Mouse (Mus musculus) forebrain, embryonic 15.5 days (tissue): ENCODE measurements around the gene Ost4. TPM values are rescaled to one million over a fixed set of nuclear protein-coding genes. Genes with fewer than 3 reads are reported as not detected.

Experiments
- ATAC-seq: fragments of 200-750 bp; cut with Nextera tagmentation; replicated peaks from 2 replicates; pipeline ENCODE4 v1.8.0; 2017; ENCODE audit warnings: mild to moderate bottlenecking, moderate TSS enrichment, moderate library complexity
- H3K27ac ChIP-seq: fragments of 300-500 bp; sonication (generic); replicated peaks from 2 replicates; pipeline ENCODE4 v1.5.1; 2015; ENCODE audit warnings: mild to moderate bottlenecking, inconsistent platforms
- H3K27me3 ChIP-seq: fragments of 300-500 bp; sonication (generic); 2 replicates; pipeline ENCODE4 v1.6.1; 2015; ENCODE audit warnings: inconsistent platforms
- H3K36me3 ChIP-seq: fragments of 300-500 bp; sonication (generic); 2 replicates; pipeline ENCODE4 v1.6.1; 2015; ENCODE audit warnings: mild to moderate bottlenecking, inconsistent platforms
- H3K4me1 ChIP-seq: fragments of 300-500 bp; sonication (generic); 2 replicates; pipeline ENCODE4 v1.6.1; 2015; ENCODE audit warnings: inconsistent platforms
- H3K4me2 ChIP-seq: fragments of 300-500 bp; sonication (generic); replicated peaks from 2 replicates; pipeline ENCODE4 v1.6.1; 2015; ENCODE audit warnings: mild to moderate bottlenecking, inconsistent platforms
- H3K4me3 ChIP-seq: fragments of 300-500 bp; sonication (generic); 2 replicates; pipeline ENCODE4 v1.5.1; 2015; ENCODE audit warnings: mild to moderate bottlenecking, inconsistent platforms
- H3K9ac ChIP-seq: fragments of 300-500 bp; sonication (generic); replicated peaks from 2 replicates; pipeline ENCODE4 v1.6.1; 2015; ENCODE audit warnings: mild to moderate bottlenecking, inconsistent platforms
- H3K9me3 ChIP-seq: fragments of 300-500 bp; sonication (generic); 2 replicates; pipeline ENCODE4 v1.6.1; 2016; ENCODE audit warnings: inconsistent platforms
- WGBS: fragments of 180-500 bp; shearing (Covaris S2); methylation state at CpG from one replicate; pipeline ENCODE4 v1.1.7; 2015; ENCODE audit warnings: mixed read lengths; 5-methylcytosine and 5-hydroxymethylcytosine counted together
- polyA plus RNA-seq: library from polyadenylated mRNA; unstranded; fragments of >200 nt; fragmentation: Nextera tagmentation; extraction: Ambion mirVana; gene quantifications from 2 replicates; pipeline ENCODE4 v1.2.1, GENCODE M21; 2015

Ost4 gene
- polyA plus RNA-seq, 1 experiment from 2014 or later: 243 TPM

DNA sequence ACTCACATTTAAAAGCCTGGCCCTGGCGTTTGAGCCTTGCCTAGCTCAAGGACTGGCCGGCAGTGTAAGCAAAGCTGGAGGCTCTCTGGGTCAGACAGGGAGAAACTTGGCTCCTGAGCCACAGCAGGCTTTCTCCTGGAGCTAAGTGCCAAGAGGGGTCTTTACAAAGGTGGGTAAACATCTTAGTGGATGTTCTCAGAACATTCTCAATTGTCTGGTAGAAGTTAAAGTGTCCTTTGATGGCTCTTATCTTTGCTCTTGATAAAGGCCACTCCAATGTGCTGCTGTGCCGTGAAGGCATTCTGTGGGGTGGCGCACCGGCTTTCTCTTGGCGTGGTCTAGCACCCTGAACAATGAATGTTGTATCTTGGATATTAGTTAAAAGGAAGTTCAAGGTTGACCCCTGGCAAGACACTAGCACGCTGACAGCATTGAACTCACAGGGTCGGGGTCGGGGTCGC, 15.0 kb upstream of the Ost4 start:
- H3K9ac ChIP-seq: no peak overlapping the region
- no peak for ATAC-seq
- H3K9me3 ChIP-seq: no peaks in the 10 kb centered on the region
- H3K4me3 ChIP-seq: 0 out of 2 replicates have a peak overlapping the region, but pooled peaks have one; percentile 47
- H3K27ac ChIP-seq: no peak overlapping the region
- H3K4me2 ChIP-seq: no peak overlapping the region
- no peaks in the 10 kb centered on the region for H3K27me3 ChIP-seq
- peaks cover 19% of the 10 kb centered on the region for H3K4me1 ChIP-seq
- WGBS: 77% methylated on average over 10 of the region's 10 CpGs
- no peaks in the 10 kb centered on the region for H3K36me3 ChIP-seq

DNA sequence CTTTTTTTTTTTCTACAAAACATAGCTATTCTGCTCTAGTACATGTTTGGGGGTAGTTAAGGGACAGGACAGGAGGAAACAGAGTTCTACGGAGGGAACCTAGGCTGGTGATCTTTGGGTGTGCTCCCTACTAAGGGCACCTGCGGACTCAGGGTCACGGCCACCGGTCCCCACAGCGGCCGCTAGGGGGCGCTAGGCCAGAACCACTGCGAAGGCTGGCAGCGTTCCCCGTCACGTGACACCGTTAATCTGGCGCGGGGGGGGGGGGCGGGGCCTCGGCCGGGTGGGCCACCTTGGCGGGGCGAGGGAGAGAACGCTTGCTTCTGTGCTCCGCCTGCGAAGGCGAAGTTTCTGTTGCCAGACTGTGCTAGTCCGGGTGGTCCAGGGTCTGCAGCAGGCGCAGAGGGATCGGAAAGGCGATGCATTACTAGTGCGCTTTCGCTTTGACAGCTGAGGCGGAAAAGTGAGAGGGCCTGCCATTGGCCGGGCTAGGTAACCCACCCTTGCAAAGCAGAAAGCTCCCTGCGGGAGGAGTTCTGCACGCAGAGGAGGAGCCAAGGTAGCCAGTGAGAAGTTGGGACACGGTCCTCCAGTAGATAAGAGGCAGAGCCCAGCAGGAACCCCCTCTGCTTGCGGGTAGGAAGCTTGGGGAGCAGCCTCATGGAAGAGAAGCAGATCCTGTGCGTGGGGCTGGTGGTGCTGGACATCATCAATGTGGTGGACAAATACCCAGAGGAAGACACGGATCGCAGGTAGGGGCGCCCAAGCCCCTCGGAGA, 13.9 kb upstream of the Ost4 start, which contains the start of gene Khk:
Khk (plus strand) TSS at position 176 of the 778 bp plus-strand sequence.
- Histone ChIP-seq H3K27ac (peak within 1 kb of the TSS; percentile 44), H3K4me2 (peak within 1 kb of the TSS; percentile 84), H3K4me3 (peak within 1 kb of the TSS; percentile 47), H3K9ac (peak within 1 kb of the TSS; percentile 52), H3K9me3 (no peaks in the 10 kb centered on the region), H3K27me3 (no peaks in the 10 kb centered on the region), H3K4me1 (peaks cover 19% of the 10 kb centered on the region), H3K36me3 (no peaks in the 10 kb centered on the region)
- peak; percentile 80 for ATAC-seq
- 2% methylated on average over 39 of the region's 40 CpGs for WGBS

DNA sequence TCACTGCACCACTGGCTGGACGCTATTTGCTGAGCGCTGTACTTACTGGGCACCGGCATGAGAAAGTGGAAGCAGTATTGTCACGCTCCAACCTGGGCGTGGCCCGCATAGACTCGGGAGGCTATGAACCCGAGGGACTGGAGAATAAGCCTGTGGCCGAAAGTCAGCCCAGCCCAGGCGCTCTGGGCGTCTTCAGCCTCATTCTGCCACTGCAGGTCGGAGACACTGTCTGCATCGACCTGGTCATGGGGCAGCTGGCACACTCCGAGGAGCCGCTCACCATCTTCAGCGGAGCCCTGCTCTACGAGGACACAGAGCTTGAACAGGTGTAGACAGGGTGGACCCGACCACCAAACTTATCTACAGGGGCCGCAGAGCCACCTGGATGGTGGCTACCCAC, 13.0 kb upstream of the Ost4 start:
- Histone ChIP-seq H3K4me1 (peaks cover 25% of the 10 kb centered on the region), H3K36me3 (no peaks in the 10 kb centered on the region), H3K4me2 (no peak overlapping the region), H3K27ac (no peak overlapping the region), H3K9me3 (no peaks in the 10 kb centered on the region), H3K27me3 (no peaks in the 10 kb centered on the region), H3K9ac (no peak overlapping the region), H3K4me3 (no peak overlapping the region)
- peak; percentile 9; the same call in 1 of the 2 replicates for ATAC-seq
- 62% methylated on average over 19 of the region's 19 CpGs for WGBS

DNA sequence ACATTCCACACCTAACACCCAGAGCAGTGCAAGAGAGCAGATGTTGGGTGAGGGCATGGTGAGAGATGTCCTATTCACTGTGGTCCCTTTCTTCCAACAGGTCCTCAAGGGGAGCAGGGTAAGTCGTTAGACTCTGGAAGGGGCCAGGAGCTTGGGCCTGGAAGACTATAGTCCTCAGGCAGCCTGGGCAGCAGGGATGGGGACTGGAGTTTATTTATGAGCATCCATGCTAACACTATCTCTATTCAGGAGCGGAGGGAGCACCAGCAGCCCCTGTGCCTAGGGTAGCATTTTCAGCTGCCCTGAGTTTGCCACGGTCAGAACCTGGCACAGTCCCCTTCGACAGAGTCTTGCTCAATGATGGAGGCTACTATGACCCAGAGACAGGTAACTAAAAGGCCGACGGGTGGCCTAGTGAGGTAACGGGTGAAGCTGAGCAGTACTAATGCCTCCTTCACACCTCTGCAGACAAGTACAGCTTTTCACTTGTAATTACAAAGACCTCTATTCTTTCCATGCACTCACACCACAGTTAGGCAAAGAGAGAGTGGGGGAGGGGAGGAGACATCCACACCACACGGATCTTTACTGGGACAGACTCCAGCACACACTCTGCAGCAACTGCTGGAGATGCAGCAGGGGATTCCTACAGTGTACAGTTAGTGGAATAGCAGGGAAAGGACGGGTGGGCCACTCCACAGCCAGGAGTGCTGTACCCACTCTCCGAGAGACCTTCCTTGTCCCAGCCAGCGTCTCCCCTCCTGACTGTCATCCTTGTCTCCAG, 12.4 kb upstream of the Ost4 start:
- 52% methylated on average over 11 of the region's 11 CpGs for WGBS
- Histone ChIP-seq H3K4me2 (no peak overlapping the region), H3K36me3 (no peaks in the 10 kb centered on the region), H3K9ac (no peak overlapping the region), H3K9me3 (no peaks in the 10 kb centered on the region), H3K4me3 (no peak overlapping the region), H3K27ac (no peak overlapping the region; the same call in 1 of the 2 replicates), H3K4me1 (peaks cover 29% of the 10 kb centered on the region), H3K27me3 (no peaks in the 10 kb centered on the region)
- ATAC-seq: no peak

DNA sequence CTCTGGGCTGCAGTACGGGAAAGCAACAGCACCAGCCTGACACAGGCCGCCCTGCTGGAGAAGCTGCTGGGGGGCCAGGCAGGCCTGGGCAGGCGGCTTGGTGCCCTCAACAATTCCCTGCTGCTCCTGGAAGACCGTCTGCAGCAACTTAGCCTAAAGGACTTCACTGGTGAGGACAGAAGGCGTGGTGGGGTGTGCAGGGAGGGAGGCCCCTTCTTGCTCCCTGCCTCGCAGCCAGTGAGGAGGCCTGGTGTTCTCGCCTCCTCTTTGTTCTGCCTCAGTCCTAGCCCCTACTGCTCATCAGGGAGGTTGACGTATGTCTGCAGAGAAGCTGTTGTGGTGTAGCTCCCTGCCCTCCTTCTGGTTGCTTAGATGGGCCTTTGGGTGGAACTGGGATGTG, 11.1 kb upstream of the Ost4 start:
- no peak for ATAC-seq
- Histone ChIP-seq H3K4me3 (no peak overlapping the region), H3K27ac (no peak overlapping the region), H3K36me3 (no peaks in the 10 kb centered on the region), H3K4me1 (peaks cover 31% of the 10 kb centered on the region), H3K9ac (no peak overlapping the region), H3K4me2 (no peak overlapping the region), H3K9me3 (no peaks in the 10 kb centered on the region), H3K27me3 (no peaks in the 10 kb centered on the region)
- 83% methylated on average over 8 of the region's 8 CpGs for WGBS

DNA sequence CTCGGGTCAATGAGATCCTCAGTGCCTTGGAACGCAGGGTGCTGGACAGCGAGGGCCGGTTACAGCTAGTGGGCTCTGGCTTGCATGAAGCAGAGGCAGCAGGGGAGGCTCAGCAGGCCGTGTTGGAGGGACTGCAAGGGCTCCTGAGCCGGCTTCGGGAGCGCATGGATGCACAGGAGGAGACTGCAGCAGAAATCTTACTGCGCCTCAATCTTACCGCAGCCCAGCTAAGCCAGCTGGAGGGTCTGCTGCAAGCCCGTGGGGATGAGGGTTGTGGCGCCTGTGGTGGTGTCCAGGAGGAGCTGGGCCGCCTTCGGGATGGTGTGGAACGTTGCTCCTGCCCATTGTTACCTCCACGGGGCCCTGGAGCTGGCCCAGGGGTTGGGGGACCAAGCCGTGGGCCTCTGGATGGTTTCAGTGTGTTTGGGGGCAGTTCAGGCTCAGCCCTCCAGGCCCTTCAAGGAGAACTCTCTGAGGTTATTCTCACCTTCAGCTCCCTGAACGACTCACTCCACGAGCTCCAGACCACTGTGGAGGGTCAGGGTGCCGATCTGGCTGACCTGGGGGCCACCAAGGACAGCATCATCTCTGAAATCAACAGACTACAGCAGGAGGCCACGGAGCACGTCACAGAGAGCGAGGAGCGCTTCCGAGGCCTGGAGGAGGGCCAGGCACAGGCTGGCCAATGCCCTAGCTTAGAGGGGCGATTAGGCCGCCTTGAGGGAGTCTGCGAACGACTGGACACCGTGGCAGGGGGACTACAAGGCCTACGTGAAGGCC, 10.5 kb upstream of the Ost4 start:
- Histone ChIP-seq H3K4me1 (peaks cover 36% of the 10 kb centered on the region), H3K4me2 (no peak overlapping the region), H3K27me3 (no peaks in the 10 kb centered on the region), H3K9ac (no peak overlapping the region), H3K4me3 (no peak overlapping the region), H3K27ac (no peak overlapping the region), H3K9me3 (no peaks in the 10 kb centered on the region), H3K36me3 (no peaks in the 10 kb centered on the region)
- ATAC-seq: no peak
- WGBS: 86% methylated on average over 31 of the region's 31 CpGs

DNA sequence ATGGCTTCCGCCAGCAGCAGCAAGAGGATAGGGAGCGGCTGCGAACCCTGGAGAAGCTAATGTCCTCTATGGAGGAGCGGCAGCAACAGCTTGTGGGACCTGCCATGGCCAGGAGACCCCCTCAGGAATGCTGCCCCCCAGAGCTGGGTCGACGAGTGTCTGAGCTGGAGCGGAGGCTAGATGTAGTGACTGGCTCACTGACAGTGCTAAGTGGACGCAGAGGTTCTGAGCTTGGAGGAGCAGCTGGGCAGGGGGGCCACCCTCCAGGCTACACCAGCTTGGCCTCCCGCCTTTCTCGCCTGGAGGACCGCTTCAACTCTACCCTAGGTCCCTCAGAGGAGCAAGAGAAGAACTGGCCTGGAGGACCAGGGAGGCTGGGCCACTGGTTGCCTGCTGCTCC, 9.8 kb upstream of the Ost4 start:
- Histone ChIP-seq H3K27ac (no peak overlapping the region), H3K4me2 (no peak overlapping the region), H3K4me1 (peaks cover 41% of the 10 kb centered on the region), H3K4me3 (no peak overlapping the region), H3K27me3 (no peaks in the 10 kb centered on the region), H3K9ac (no peak overlapping the region), H3K9me3 (no peaks in the 10 kb centered on the region), H3K36me3 (no peaks in the 10 kb centered on the region)
- no peak for ATAC-seq
- WGBS: 93% methylated on average over 11 of the region's 11 CpGs

DNA sequence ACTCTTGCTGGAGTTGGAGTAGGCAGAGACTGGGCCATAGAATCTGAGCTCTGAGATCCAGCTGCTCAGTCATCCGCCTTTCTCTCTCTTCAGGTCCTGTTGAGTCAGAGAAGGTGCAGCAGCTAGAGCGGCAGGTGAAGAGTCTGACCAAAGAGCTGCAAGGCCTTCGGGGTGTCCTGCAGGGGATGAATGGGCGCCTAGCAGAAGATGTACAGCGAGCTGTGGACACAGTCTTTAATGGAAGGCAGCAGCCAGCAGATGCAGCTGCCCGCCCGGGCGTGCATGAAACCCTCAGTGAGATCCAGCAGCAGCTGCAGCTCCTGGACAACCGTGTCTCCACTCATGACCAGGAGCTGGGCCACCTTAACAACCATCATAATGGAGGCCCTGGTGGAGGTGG, 9.3 kb upstream of the Ost4 start:
- Histone ChIP-seq H3K9ac (no peak overlapping the region), H3K36me3 (no peaks in the 10 kb centered on the region), H3K9me3 (no peaks in the 10 kb centered on the region), H3K4me2 (no peak overlapping the region), H3K4me1 (peaks cover 40% of the 10 kb centered on the region), H3K4me3 (no peak overlapping the region), H3K27ac (no peak overlapping the region), H3K27me3 (no peaks in the 10 kb centered on the region)
- WGBS: 96% methylated on average over 9 of the region's 9 CpGs
- ATAC-seq: no peak

DNA sequence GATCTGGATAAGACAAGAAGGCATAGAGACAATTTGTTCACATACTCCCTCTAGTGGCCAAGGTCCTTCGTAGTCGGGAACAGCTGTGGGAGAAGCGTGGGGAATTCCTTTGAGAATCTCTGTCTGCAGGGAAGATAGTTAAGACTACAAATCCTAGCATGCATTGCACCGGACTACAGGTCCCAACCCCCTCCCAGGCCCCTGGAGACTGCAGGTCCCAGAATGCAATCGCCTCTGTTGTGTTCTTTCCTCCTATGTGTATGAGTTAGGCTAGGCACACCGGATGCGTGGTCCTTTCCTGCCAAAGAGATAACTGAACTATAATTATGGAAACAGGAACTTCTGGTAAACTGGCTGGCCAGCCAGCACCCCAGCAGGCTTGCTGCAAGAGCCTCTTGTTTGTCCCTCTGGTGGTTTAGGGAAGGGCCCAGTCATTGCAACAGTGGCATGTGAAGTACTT, 8.4 kb upstream of the Ost4 start:
- Histone ChIP-seq H3K9ac (no peak overlapping the region), H3K27ac (peak overlapping the region; percentile 68), H3K4me3 (no peak overlapping the region), H3K4me1 (peaks cover 36% of the 10 kb centered on the region), H3K27me3 (no peaks in the 10 kb centered on the region), H3K36me3 (no peaks in the 10 kb centered on the region), H3K9me3 (no peaks in the 10 kb centered on the region), H3K4me2 (0 out of 2 replicates have a peak overlapping the region, but pooled peaks have one; percentile 2)
- peak; percentile 92 for ATAC-seq
- WGBS: 2% methylated on average over 7 of the region's 7 CpGs

DNA sequence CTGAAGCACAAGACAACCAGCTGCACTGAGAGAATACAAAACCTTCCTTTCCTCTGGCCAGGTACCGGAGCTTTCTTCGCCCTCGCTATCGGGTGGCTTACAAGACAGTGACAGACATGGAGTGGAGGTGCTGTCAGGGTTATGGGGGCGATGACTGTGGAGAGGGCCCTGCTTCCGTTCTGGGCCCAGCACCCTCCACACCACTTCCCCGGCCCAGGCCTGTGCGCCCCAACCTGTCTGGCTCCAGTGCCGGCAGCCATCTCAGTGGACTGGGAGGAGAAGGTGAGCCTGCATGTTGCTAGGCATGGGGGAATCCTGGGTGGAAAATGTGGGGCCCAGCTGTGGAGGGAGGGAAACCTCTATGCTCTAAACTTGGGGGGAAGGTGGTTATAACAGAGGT, 7.9 kb upstream of the Ost4 start:
- no peaks in the 10 kb centered on the region for H3K9me3 ChIP-seq
- no peaks in the 10 kb centered on the region for H3K36me3 ChIP-seq
- H3K4me2 ChIP-seq: no peak overlapping the region
- H3K9ac ChIP-seq: no peak overlapping the region
- ATAC-seq: peak; percentile 62
- H3K4me1 ChIP-seq: peaks cover 30% of the 10 kb centered on the region
- H3K27me3 ChIP-seq: no peaks in the 10 kb centered on the region
- H3K27ac ChIP-seq: peak overlapping the region; percentile 6
- H3K4me3 ChIP-seq: no peak overlapping the region
- 74% methylated on average over 9 of the region's 9 CpGs for WGBS

DNA sequence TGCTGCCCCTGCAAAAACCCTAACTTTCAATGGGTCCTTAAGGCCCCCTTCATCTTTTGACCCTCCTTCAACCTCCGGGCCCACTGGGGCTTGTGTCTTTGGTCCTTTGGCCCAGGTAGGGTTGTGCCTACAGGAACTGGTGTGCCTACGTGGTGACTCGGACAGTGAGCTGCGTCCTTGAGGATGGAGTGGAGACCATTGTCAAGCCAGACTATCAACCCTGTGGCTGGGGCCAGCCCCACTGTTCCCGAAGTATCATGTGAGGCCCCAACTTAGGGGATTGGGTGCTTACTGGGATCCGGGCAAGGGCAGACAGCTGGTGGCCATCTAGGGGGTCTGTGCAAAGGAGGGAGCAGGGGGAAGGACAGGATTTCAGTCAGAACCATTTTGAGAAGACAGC, 7.3 kb upstream of the Ost4 start:
- ATAC-seq: no peak
- Histone ChIP-seq H3K27me3 (no peaks in the 10 kb centered on the region), H3K36me3 (no peaks in the 10 kb centered on the region), H3K4me1 (peaks cover 28% of the 10 kb centered on the region), H3K9ac (no peak overlapping the region), H3K9me3 (no peaks in the 10 kb centered on the region), H3K27ac (no peak overlapping the region), H3K4me2 (no peak overlapping the region), H3K4me3 (no peak overlapping the region)
- 89% methylated on average over 6 of the region's 6 CpGs for WGBS
